Mouse (Mus musculus) embryonic facial prominence, embryonic 11.5 days (tissue): ENCODE measurements around the gene Acot3. TPM values are rescaled to one million over a fixed set of nuclear protein-coding genes. Genes with fewer than 3 reads are reported as not detected.
"Not testable (repeated sequence)": the region's sequence is repeated elsewhere in the genome, so short reads cannot be mapped to it uniquely, and the experiment has no call there.

Experiments
- ATAC-seq: fragments of 200-750 bp; cut with Nextera tagmentation; replicated peaks from 2 replicates; pipeline ENCODE4 v1.8.0; 2017; ENCODE audit warnings: low read depth; ENCODE audit not compliant: insufficient number of reproducible peaks, low FRiP score, low TSS enrichment
- DNase-seq: peaks from one replicate; pipeline ENCODE4 v3.0.0-alpha.2; 2015; ENCODE audit warnings: low spot score
- H3K27ac ChIP-seq: fragments of 300-500 bp; sonication (generic); replicated peaks from 2 replicates; pipeline ENCODE4 v1.5.1; 2014; ENCODE audit warnings: mild to moderate bottlenecking, low read depth, low read length, control low read depth
- H3K27me3 ChIP-seq: fragments of 300-500 bp; sonication (generic); 2 replicates; pipeline ENCODE4 v1.6.1; 2014; ENCODE audit warnings: mild to moderate bottlenecking, low read length, moderate library complexity, mixed read lengths; ENCODE audit not compliant: control insufficient read depth, insufficient read depth
- H3K36me3 ChIP-seq: fragments of 300-500 bp; sonication (generic); replicated peaks from 2 replicates; pipeline ENCODE4 v1.6.1; 2014; ENCODE audit warnings: low read depth, mild to moderate bottlenecking, low read length, moderate library complexity, mixed read lengths; ENCODE audit not compliant: control insufficient read depth, insufficient read depth
- H3K4me1 ChIP-seq: fragments of 300-500 bp; sonication (generic); 2 replicates; pipeline ENCODE4 v1.6.1; 2014; ENCODE audit warnings: low read length, mixed read lengths; ENCODE audit not compliant: control insufficient read depth, insufficient read depth
- H3K4me2 ChIP-seq: fragments of 300-500 bp; sonication (generic); 2 replicates; pipeline ENCODE4 v1.6.1; 2014; ENCODE audit warnings: low read depth, mild to moderate bottlenecking, control low read depth, low read length, moderate library complexity
- H3K4me3 ChIP-seq: fragments of 300-500 bp; sonication (generic); 2 replicates; pipeline ENCODE4 v1.5.1; 2014; ENCODE audit warnings: low read depth, low read length, control low read depth
- H3K9ac ChIP-seq: fragments of 300-500 bp; sonication (generic); replicated peaks from 2 replicates; pipeline ENCODE4 v1.6.1; 2014; ENCODE audit warnings: mild to moderate bottlenecking, control low read depth, low read length
- H3K9me3 ChIP-seq: fragments of 300-500 bp; sonication (generic); replicated peaks from 2 replicates; pipeline ENCODE4 v1.6.1; 2016; ENCODE audit warnings: mild to moderate bottlenecking, low read length, inconsistent platforms, mixed read lengths; ENCODE audit not compliant: control insufficient read depth
- WGBS: fragments of 180-500 bp; shearing (Covaris S2); extraction: QIAGEN DNeasy Blood & Tissue Kit; methylation state at CpG from one replicate; pipeline ENCODE4 v1.1.7; 2014; 5-methylcytosine and 5-hydroxymethylcytosine counted together
- polyA plus RNA-seq: library from polyadenylated mRNA; unstranded; fragments of >200 nt; fragmentation: Nextera tagmentation; extraction: Ambion mirVana; gene quantifications from 2 replicates; pipeline ENCODE4 v1.2.1, GENCODE M21; 2014

Acot3 gene
- polyA plus RNA-seq, 1 experiment from 2014 or later, result 0.24 TPM

DNA sequence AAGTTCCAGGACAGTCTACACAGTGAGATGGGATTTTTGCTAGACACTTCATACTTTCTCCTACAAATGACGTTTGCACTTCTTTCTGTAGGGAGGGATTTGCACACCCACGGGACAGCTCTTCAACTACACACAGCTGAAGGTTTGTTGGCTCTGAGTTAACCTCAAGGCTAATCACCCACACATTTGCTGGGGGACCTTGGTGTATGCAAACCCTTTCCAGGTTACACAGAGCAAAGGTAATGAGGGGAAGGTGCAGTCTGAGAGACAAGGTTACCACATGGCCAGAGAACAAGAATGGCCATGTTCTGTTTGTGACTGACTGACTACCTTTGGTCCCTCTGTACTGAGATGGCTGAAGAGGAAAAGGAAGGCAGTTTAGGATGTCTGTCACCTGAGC is 31.9 kb downstream of the Acot3 start:
- 65% methylated on average over 2 of the region's 2 CpGs for WGBS

DNA sequence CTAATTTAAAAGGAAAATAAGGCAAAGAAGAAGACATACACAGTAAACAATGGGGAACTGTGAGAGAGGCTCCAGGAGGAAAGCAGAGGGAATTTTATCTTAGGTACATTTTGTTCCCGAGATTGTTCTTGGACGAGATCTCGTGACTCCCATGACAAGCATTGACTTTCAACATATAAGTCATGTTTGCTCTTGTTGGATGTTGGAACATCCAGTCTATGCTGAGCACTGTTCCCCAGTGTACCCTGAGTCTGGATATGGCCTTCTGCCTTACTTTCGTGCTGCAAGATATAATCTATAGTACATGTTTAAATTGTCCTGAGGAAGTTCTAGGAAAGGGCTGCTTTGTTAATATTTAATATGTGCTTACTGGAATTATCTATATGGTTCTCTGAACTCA is 32.6 kb downstream of the Acot3 start:
- no peak overlapping the region for H3K9ac ChIP-seq

More for the DNA sequence above, 31.9 kb downstream of the Acot3 start:
- ATAC-seq, result no peak
- H3K9me3 ChIP-seq, result no peaks in the 10 kb centered on the region
- DNase-seq, result no peak
- H3K9ac ChIP-seq, result no peak overlapping the region
- H3K4me1 ChIP-seq, result no peaks in the 10 kb centered on the region
- no peaks in the 10 kb centered on the region for H3K36me3 ChIP-seq
- no peak overlapping the region for H3K27ac ChIP-seq
- no peaks in the 10 kb centered on the region for H3K27me3 ChIP-seq
- no peak overlapping the region for H3K4me3 ChIP-seq
- H3K4me2 ChIP-seq, result no peak overlapping the region

DNA sequence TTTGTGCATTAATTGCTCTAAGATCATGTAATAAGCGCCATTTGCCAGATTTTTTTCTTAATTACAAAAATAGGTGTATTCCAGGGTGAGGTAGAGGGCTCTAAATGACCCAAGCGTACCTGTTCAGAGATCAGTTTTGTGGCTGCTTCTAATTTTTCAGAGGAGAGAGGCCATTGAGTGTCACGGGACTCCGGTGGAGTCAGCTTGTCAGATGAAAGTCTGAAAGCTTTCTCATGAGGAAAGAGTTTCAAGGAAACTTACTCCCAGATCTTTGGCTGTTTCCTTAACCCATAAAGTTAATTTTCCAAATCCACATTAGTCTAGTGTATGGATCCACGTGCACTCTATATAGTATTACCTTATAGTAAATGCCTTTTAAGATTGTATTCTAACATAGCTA is 42.7 kb downstream of the Acot3 start:
- not testable (repeated sequence) for H3K4me2 ChIP-seq, H3K9me3 ChIP-seq, H3K4me1 ChIP-seq, ATAC-seq, H3K9ac ChIP-seq, H3K36me3 ChIP-seq, H3K27me3 ChIP-seq, H3K4me3 ChIP-seq, DNase-seq, H3K27ac ChIP-seq
- WGBS, result 84% methylated on average over 5 of the region's 5 CpGs

More for the DNA sequence above, 32.6 kb downstream of the Acot3 start:
- no peaks in the 10 kb centered on the region for H3K36me3 ChIP-seq
- 82% methylated on average over 4 of the region's 4 CpGs for WGBS
- H3K27ac ChIP-seq, result no peak overlapping the region
- H3K27me3 ChIP-seq, result no peaks in the 10 kb centered on the region
- H3K4me2 ChIP-seq, result no peak overlapping the region
- H3K4me1 ChIP-seq, result no peaks in the 10 kb centered on the region
- no peak overlapping the region for H3K4me3 ChIP-seq
- ATAC-seq (no peak), DNase-seq (no peak)
- H3K9me3 ChIP-seq, result no peaks in the 10 kb centered on the region

DNA sequence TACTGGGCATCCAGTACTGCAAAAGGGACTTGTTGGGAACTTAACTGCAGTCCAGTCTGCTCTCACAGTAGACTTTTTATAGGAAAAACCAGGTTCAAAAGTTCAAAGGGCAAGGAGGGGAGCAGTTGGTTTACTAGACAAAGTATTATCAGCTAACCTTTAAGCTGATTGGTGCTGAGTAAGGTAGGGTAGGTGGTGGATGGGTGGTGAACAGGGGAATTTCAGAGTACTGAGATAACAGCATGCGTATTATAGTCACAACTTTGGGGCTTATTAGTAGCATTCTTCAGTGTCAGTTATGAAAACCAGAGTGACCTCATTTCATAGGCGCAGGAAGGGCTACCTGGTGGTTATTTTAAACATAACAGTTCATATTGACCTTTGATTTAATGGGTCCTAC is 47.7 kb downstream of the Acot3 start:
- Histone ChIP-seq H3K9ac (no peak overlapping the region), H3K9me3 (no peaks in the 10 kb centered on the region), H3K4me1 (no peaks in the 10 kb centered on the region), H3K4me3 (no peak overlapping the region), H3K27ac (no peak overlapping the region), H3K4me2 (no peak overlapping the region), H3K36me3 (no peaks in the 10 kb centered on the region), H3K27me3 (no peaks in the 10 kb centered on the region)
- DNase-seq (no peak), ATAC-seq (no peak)
- 94% methylated on average over 2 of the region's 2 CpGs for WGBS

DNA sequence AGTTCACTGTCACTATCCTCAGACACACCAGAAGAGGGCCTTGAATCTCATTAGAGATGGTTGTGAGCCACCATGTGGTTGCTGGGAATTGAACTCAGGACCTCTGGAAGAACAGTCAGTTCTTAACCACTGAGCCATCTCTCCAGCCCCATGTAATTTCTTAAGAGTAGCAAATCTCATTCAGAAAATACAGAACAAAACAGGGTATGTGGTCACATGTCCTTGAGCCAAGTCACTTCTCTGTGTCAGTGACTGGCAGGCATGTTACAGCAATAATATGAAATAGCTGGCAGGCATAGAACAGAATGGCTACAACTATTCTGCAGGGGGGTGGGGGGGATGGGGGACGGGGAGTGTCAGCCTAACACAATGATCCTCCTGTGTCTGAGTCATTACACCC is 48.1 kb downstream of the Acot3 start:
- Histone ChIP-seq H3K9me3 (no peaks in the 10 kb centered on the region), H3K27ac (no peak overlapping the region), H3K4me2 (no peak overlapping the region; the same call in 1 of the 2 replicates), H3K4me1 (no peaks in the 10 kb centered on the region), H3K36me3 (no peaks in the 10 kb centered on the region), H3K4me3 (no peak overlapping the region), H3K27me3 (no peaks in the 10 kb centered on the region), H3K9ac (no peak overlapping the region)
- 50% methylated on average over 1 of the region's 1 CpGs for WGBS
- DNase-seq (no peak), ATAC-seq (no peak)

DNA sequence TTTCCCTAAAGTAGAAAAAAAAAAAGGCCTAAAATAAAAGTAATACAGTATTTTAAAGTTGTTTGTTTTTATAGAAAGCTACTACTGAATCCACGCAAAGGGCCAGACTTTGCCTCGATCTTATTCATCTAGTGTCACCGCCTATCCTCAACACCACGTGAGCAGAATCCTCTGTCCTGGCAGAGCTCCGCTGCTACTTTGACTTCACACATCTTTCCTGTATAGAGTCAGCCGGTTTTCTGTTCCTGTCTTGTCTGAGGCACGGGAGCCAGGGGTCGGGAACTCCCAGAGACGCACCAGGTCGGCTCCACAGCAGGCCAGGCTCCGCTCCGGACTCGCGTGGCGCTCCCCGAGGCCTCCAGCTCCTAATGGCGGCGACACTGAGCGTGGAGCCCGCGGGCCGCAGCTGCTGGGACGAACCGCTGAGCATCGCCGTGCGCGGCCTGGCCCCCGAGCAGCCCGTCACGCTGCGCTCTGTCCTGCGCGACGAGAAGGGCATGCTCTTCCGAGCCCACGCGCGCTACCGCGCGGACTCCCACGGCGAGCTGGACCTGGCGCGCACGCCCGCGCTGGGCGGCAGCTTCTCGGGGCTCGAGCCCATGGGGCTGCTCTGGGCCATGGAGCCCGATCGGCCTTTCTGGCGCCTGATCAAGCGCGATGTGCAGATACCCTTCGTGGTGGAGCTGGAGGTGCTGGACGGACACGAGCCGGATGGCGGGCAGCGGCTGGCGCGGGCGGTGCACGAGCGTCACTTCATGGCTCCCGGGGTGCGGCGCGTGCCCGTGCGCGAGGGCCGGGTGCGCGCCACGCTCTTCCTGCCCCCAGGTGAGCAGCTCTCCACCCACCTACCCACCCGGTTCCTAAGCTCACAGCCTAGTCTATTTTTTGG is 48.9 kb downstream of the Acot3 start, which contains the start of gene Acot6:
Acot6 (plus strand) TSS at position 51 of the 889 bp plus-strand sequence.
- not testable (repeated sequence) for H3K27ac ChIP-seq, H3K36me3 ChIP-seq, H3K27me3 ChIP-seq, H3K4me1 ChIP-seq, H3K9me3 ChIP-seq
- peak within 1 kb of the TSS; percentile 84 for H3K4me2 ChIP-seq
- DNase-seq (peak; percentile 64), ATAC-seq (peak; percentile 44)
- under 1% methylated on average over 66 of the region's 80 CpGs for WGBS
- H3K4me3 ChIP-seq, result peak within 1 kb of the TSS; percentile 44
- peak within 1 kb of the TSS; percentile 71 for H3K9ac ChIP-seq

DNA sequence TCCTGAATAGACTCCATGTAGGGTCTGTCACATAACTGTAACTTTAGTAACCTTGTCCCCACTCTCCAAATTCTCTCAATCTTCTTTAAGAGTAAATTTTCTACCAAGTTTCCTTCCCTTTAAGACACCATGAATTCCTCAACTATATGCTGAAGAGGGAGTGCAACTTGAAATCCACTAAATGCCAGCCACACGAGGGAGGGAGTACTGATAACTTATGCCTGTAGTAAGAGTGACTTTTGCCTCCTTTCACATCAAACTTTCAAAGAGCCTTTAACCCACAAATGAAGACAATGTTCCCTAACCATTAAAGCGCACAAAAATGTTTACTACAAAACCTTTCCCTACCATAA is 49.5 kb downstream of the Acot3 start:
- Histone ChIP-seq H3K9ac (peak overlapping the region; percentile 71), H3K27ac (no peak overlapping the region)

DNA sequence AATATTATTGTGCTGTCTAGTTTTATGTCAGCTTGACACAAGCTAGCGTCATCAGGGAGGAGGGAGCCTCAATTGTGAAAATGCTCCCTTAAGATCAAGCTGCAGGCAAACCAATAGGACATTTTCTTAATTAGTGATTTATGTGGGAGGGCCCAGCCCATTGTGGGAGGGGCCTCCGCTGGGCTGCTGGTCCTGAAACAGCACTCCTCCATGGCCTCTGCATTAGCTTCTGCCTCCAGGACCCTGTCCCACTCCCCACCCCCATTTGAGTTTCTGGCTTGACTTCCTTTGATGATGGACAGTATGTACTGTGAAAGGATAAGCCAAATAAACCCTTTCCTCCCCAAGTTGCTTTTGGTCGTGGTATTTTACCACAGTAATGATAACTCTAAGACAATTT is 55.1 kb downstream of the Acot3 start:
- ATAC-seq, result no peak
- no peak overlapping the region for H3K4me3 ChIP-seq
- WGBS, result 77% methylated on average over 3 of the region's 3 CpGs
- no peaks in the 10 kb centered on the region for H3K36me3 ChIP-seq
- H3K9ac ChIP-seq, result no peak overlapping the region
- DNase-seq, result no peak
- no peak overlapping the region for H3K27ac ChIP-seq
- no peaks in the 10 kb centered on the region for H3K27me3 ChIP-seq
- H3K4me1 ChIP-seq, result no peaks in the 10 kb centered on the region
- no peaks in the 10 kb centered on the region for H3K9me3 ChIP-seq
- H3K4me2 ChIP-seq, result no peak overlapping the region

More for the DNA sequence above, 49.5 kb downstream of the Acot3 start:
- ATAC-seq, result no peak
- Histone ChIP-seq H3K4me2 (peak overlapping the region; percentile 84), H3K4me1 (no peaks in the 10 kb centered on the region), H3K36me3 (no peaks in the 10 kb centered on the region), H3K27me3 (no peaks in the 10 kb centered on the region), H3K4me3 (peak overlapping the region; percentile 44), H3K9me3 (no peaks in the 10 kb centered on the region)
- DNase-seq, result no peak
- 58% methylated on average over 2 of the region's 2 CpGs for WGBS
